Mouse (Mus musculus) B cell, adult 67 days (primary cell): Measurements from ENCODE around the gene Clns1a. TPM values are rescaled to one million over a fixed set of nuclear protein-coding genes. Genes with fewer than 3 reads are reported as not detected.

ENCODE experiments used
- total RNA-seq, 2 experiments: library from RNA; stranded (reverse); gene quantifications; 4 replicates each; pipeline ENCODE4 v1.2.4; 2023

The Clns1a gene
- total RNA-seq, result 10 to 100 TPM; 56.7 to 57.8 TPM

DNA sequence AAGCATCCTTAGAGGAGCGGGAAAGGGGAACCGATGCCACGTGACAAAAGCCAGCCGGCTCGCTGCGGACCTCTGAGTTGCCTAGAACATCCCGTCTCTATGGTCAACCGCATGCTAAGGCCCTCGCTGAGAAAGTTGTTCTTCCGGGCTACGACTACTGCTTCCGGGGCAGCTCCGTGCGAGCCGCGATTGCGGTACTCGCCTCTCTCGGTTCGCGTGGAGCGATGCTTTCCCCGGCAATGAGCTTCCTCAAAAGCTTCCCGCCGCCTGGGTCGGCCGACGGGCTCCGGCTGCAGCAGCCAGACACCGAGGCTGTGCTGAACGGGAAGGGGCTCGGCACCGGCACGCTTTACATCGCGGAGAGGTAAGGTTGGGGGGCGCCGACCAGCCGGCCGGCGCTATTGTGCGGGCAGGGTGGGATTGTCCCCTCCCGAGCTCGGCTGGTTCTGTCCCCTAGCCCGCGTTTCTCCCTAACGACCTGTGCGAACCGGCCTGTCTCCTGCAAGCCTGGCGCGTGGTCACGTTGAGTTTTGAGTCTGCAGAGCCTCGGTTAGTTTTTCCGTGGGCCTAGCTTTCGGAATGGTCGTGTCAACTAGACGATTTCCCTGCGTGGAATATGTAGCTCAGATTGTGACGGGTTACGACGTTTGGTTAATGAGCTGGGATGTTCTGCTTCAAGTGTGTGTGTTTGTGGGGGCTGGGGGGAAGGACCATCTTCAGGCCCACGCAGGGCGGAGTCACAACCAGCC lies at the start of gene Clns1a:
TSS of gene Clns1a (plus strand) at position 129 of the 749 bp plus-strand sequence.

DNA sequence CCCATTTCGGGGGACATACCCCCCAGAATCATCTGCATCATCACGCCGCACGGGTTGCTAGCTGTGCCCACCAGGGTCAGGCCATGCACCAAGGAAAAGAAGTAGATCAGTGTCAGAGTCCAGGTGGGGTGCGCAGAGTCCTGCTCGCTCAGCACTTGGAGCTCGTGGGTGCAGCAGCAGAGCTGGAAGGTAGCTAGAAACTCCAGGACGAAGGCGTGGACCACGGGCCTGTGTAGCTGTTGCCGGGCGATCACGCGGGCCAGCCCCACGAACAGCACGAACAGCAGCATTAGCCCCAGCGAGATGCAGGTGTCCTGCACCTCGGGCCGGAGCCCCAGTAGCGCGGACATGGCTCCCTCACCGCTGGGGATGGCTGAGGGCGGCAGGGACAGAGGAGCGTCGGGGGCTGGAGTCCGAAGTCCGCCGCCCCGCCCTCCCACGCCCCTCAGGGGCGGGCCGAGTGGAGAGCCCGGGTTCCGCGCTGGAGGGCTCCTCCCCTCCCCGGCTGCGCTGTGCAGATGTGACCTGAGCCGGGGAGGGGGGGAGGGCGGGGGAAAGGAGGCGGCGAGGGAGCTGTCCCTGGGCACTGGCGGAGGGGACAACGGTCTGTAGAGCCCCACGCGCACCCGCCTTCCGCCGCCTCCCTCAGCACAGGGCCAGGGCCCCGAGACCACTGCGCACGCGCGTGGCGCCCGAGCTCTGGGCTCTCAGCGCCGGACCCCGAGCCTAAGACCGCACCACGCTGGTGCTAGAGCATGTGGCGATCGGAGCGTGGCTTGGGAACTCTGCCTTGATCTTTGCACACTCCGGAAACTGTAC lies 41.4 kb downstream of the Clns1a start, which contains the start of gene Aqp11:
TSS of gene Aqp11 (minus strand) at position 652 of the 819 bp plus-strand sequence.

Other genes with a start within 250 kb of the Clns1a start
- gene Kctd14, start 245.3 kb upstream of the Clns1a start, total RNA-seq, result 10 to 100 TPM in 1 of 2 experiments, 1 to 10 TPM in 1; 7.7 to 12.5 TPM
- gene Ints4, start 215.7 kb upstream of the Clns1a start, total RNA-seq, result 100 to 1,000 TPM in 1 of 2 experiments, 10 to 100 TPM in 1; 92.6 to 101 TPM
- 10 to 100 TPM in 1 of 2 experiments, 1 to 10 TPM in 1; 7.8 to 13.8 TPM for gene Aamdc, start 117.1 kb upstream of the Clns1a start, total RNA-seq
- 10 to 100 TPM; 72.1 to 77.8 TPM for gene Rsf1, start 116.7 kb upstream of the Clns1a start, total RNA-seq
- gene Aqp11, start 41.7 kb downstream of the Clns1a start, total RNA-seq, result 1 to 10 TPM in 1 of 2 experiments, under 1 TPM in 1; 0.17 to 1.3 TPM
- gene Pak1, start 91.9 kb downstream of the Clns1a start, total RNA-seq, result 1 to 10 TPM; 1.8 to 2.3 TPM
- gene Gdpd4, start 223.3 kb downstream of the Clns1a start, total RNA-seq, result not detected